Mouse (Mus musculus) cerebellum, adult 2 months (tissue): Measurements from ENCODE around the gene Olfr424. TPM values are rescaled to one million over a fixed set of nuclear protein-coding genes. Genes with fewer than 3 reads are reported as not detected.

ENCODE experiments used
- DNase-seq, 2 experiments: peaks; one replicate each; pipeline ENCODE4 v3.0.0; 2021
- H3K27ac ChIP-seq: fragments of 200-500 bp; 2 replicates; pipeline ENCODE4 v1.5.1; 2012; ENCODE audit warnings: low read length, control low read depth, inconsistent platforms; ENCODE audit not compliant: insufficient read depth
- H3K27me3 ChIP-seq: fragments of 200-500 bp; 2 replicates; pipeline ENCODE4 v1.6.1; 2012; ENCODE audit warnings: inconsistent platforms, mild to moderate bottlenecking, low read length, moderate library complexity; ENCODE audit not compliant: control insufficient read depth, insufficient read depth
- H3K4me1 ChIP-seq: fragments of 200-500 bp; 2 replicates; pipeline ENCODE4 v1.6.1; 2011; ENCODE audit warnings: low read length; ENCODE audit not compliant: control insufficient read depth, insufficient read depth
- H3K4me3 ChIP-seq: fragments of 200-500 bp; replicated peaks from 2 replicates; pipeline ENCODE3; 2011; ENCODE audit warnings: mild to moderate bottlenecking, low read depth, low read length, control low read depth; ENCODE audit not compliant: insufficient read depth
- CTCF ChIP-seq: fragments of 200-500 bp; IDR thresholded peaks from 2 replicates; pipeline ENCODE4 v1.5.1; 2011; ENCODE audit warnings: low read depth, mild to moderate bottlenecking, control low read depth, low read length, moderate library complexity, borderline replicate concordance; ENCODE audit not compliant: insufficient read depth
- POLR2A ChIP-seq: fragments of 200-500 bp; IDR thresholded peaks from 2 replicates; pipeline ENCODE4 v1.6.1; 2011; ENCODE audit warnings: low read length, control low read depth, borderline replicate concordance; ENCODE audit not compliant: insufficient read depth
- WGBS: fragments of 180-500 bp; shearing (Covaris S2); methylation state at CpG from one replicate; pipeline ENCODE4 v1.1.7; 2018; 5-methylcytosine and 5-hydroxymethylcytosine counted together
- polyA plus RNA-seq: library from polyadenylated mRNA; depleted of rRNA; stranded (reverse); fragments of >200 nt; gene quantifications from 2 replicates; pipeline ENCODE4 v1.2.3, GENCODE M21; 2012; rRNA removed

Gene Olfr424
- not detected in 2 replicates for polyA plus RNA-seq

DNA sequence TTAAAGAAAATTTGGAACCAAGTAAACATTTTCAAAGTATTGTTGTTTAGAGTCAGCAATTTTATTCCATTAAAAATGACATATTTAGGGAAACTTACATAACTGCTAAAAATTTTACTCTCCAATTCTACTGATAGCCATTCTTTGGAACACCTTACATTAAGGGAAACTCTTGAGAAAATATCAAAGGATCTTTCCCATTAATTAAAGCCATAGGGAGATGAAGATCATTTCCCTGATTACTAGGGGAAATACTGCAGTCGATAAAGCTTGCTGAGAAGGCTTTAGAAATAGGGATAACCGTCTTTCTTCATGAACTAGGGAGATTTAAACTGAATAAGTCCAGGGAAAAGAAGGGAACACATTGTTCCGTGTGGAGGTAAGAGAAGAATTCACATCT lies at the start of gene Olfr424:
Olfr424 (plus strand) TSS at position 301 of the 400 bp plus-strand sequence.
- DNase-seq = no peak
- no peak for TF ChIP-seq CTCF
- no peak for TF ChIP-seq POLR2A
- WGBS = 88% methylated on average over 3 of the region's 3 CpGs
- H3K27ac ChIP-seq = no peak within 1 kb of the TSS
- H3K4me3 ChIP-seq = no peak within 1 kb of the TSS
- no peaks in the 10 kb centered on the region for H3K27me3 ChIP-seq
- H3K4me1 ChIP-seq = no peaks in the 10 kb centered on the region

DNA sequence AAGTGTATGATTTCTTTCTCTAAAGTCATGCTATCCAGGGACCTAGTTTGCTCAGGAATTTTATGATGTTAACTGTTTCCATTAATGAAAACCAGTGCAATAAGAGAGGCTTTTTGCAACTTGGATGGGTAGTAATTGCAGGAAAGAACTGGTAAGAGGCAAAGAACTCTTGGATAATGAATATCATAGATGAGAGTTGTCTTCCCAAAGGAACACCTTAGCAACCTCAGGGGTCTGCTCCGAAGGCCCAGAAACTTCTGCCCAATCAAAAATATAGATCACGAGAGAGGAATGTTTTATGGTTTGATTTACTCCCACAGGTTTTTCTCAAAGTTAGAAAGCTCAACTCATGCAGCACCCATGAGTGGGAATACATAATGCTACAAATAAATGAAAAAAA lies 47.3 kb upstream of the Olfr424 start, which contains the start of gene Olfr429:
Olfr429 (plus strand) TSS at position 301 of the 400 bp plus-strand sequence.
- no peaks in the 10 kb centered on the region for H3K27me3 ChIP-seq
- no peak within 1 kb of the TSS for H3K4me3 ChIP-seq
- WGBS = 96% methylated on average over 2 of the region's 2 CpGs
- TF ChIP-seq POLR2A (no peak), CTCF (no peak)
- H3K4me1 ChIP-seq = no peaks in the 10 kb centered on the region
- no peak within 1 kb of the TSS for H3K27ac ChIP-seq
- DNase-seq = no peak

DNA sequence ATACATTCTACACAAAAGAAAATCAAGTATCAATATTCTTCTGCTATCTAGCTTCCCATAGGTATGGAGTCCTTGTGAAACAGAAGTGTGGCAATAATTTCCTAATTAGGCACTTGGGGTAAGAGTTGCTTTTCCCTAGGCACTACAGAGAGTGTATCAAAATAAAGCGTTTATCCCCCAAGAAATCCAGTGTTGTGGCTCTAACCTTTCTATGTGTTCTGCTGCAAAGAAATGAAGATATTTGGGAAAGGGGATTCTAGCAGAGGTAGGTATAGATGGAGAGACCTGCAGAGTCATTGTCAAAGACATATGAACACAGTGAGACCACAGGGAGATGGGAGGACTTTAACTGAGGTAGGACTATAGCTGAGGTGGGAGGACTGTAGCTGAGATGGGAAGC lies 34.7 kb upstream of the Olfr424 start, which contains the start of gene Olfr427:
Olfr427 (plus strand) TSS at position 301 of the 400 bp plus-strand sequence.
- 96% methylated on average over 1 of the region's 1 CpGs for WGBS
- Histone ChIP-seq H3K4me3 (no peak within 1 kb of the TSS), H3K27ac (no peak within 1 kb of the TSS), H3K4me1 (no peaks in the 10 kb centered on the region), H3K27me3 (no peaks in the 10 kb centered on the region)
- DNase-seq = no peak
- TF ChIP-seq POLR2A (no peak), CTCF (no peak)

DNA sequence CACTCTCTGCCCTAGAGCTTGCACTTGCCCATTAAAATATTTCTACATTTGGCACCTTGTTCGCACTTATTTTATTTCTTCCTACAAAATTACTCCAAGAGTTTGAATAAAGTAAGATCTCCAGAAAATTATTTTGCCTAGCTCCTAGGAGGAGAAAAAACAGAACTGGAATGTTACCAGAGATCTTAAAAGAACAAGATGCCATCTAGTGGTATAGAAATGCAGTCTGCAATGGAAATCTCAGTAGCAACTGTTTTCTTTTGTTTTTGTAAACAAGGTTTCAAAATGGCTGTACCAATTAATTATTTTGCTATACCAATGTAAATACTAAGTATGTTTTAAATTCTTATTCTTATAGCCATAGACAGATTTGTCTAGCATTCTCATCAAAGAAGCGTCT lies 27.6 kb upstream of the Olfr424 start:
- Histone ChIP-seq H3K4me1 (no peaks in the 10 kb centered on the region), H3K27ac (no peak overlapping the region), H3K27me3 (no peaks in the 10 kb centered on the region), H3K4me3 (no peak overlapping the region)
- WGBS = 68% methylated on average over 2 of the region's 2 CpGs
- no peak for TF ChIP-seq CTCF
- TF ChIP-seq POLR2A = no peak
- no peak for DNase-seq

DNA sequence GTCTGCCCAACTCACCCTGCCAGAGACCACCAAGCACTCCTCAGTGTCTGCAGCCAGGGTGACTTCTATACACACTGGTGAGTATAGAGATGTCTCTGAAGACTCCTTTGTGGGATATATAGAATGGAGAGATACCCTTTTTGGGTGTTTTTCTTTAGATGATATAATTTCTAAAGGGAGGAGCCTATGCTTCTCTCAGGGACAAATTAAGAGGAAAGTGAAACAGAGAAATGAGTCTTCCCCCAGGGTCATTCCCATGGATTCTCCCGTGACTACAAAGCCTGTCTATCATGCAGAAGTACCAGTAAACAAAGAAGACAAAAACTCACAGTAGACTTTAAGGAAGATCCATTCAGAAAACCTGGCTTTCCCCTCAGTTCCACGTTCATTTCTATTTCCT lies 10.3 kb upstream of the Olfr424 start, which contains the start of gene Olfr231:
Olfr231 (minus strand) TSS at position 101 of the 400 bp plus-strand sequence.
- 56% methylated on average over 2 of the region's 2 CpGs for WGBS

DNA sequence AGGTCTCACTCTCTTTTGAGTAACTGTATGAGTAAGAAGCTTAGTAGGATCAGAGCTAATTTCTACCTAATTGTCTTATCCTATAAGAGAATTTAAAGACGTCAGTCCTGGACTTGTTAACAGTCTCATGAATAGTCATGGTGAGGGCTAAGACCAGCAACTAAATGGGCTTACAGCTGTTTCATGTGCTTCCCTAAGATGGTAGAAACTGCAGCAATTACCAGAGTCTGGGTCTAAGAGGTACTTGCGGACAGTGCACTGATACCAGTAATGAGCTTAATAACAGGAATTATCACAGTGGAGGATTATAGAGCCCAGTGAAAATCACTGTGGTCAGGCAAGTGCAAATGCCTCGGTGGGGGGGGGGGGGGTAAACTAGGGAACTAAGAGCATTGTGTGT lies 682 bp downstream of the Olfr424 start:
- H3K27me3 ChIP-seq = no peaks in the 10 kb centered on the region
- H3K4me1 ChIP-seq = no peaks in the 10 kb centered on the region
- no peak overlapping the region for H3K27ac ChIP-seq
- H3K4me3 ChIP-seq = no peak overlapping the region
- no peak for TF ChIP-seq CTCF
- TF ChIP-seq POLR2A = no peak
- DNase-seq = no peak
- WGBS = 84% methylated on average over 3 of the region's 3 CpGs

More for the DNA sequence above, 10.3 kb upstream of the Olfr424 start, which contains the start of gene Olfr231:
- Histone ChIP-seq H3K4me1 (no peaks in the 10 kb centered on the region), H3K27ac (no peak within 1 kb of the TSS), H3K4me3 (no peak within 1 kb of the TSS), H3K27me3 (no peaks in the 10 kb centered on the region)
- no peak for DNase-seq
- TF ChIP-seq POLR2A (no peak), CTCF (no peak)

DNA sequence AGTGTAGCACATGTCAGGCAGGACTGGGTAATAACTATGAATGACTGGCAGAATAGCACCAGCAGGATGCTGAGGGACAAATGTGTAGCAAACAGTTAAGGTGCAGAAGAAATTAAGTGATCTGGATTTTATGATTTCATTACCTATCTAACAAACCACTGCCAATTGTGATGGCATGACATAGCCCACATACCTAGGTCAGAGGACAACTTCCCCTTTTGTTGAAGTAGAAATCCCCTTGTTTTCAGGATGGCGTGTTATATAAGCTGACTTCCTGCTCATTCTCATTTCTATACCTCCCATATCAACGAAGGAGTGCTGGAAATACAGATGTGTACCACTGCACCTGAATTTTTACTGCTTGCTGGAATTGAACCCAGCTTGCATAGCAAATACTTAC lies 10.1 kb downstream of the Olfr424 start:
- no peaks in the 10 kb centered on the region for H3K27me3 ChIP-seq
- WGBS = 78% methylated on average over 2 of the region's 2 CpGs

DNA sequence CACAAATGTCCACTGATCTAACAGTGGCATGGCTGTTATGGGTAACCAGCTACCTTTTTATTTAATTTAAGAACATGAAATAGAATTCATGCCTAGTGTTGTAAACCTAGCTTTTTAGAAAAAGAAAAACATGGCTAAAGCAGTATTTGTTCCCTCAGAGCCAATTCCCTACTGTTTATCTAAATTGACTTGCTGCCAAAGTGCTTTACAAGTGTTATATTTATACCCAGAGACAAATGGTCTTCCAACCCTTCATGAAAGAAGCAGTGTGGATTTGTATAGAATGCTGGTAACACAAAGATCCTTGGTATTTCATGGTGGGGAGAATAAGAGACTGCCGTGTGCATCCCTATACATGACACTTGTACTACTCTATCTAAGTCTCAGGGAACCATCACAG lies 15.4 kb downstream of the Olfr424 start:
- no peaks in the 10 kb centered on the region for H3K27me3 ChIP-seq
- no peak overlapping the region for H3K4me3 ChIP-seq
- no peak overlapping the region for H3K27ac ChIP-seq
- 76% methylated on average over 1 of the region's 1 CpGs for WGBS
- H3K4me1 ChIP-seq = no peaks in the 10 kb centered on the region
- no peak for TF ChIP-seq POLR2A
- no peak for TF ChIP-seq CTCF
- no peak for DNase-seq

More for the DNA sequence above, 10.1 kb downstream of the Olfr424 start:
- TF ChIP-seq POLR2A (no peak), CTCF (no peak)
- no peak for DNase-seq
- Histone ChIP-seq H3K27ac (no peak overlapping the region), H3K4me1 (no peaks in the 10 kb centered on the region), H3K4me3 (no peak overlapping the region)

DNA sequence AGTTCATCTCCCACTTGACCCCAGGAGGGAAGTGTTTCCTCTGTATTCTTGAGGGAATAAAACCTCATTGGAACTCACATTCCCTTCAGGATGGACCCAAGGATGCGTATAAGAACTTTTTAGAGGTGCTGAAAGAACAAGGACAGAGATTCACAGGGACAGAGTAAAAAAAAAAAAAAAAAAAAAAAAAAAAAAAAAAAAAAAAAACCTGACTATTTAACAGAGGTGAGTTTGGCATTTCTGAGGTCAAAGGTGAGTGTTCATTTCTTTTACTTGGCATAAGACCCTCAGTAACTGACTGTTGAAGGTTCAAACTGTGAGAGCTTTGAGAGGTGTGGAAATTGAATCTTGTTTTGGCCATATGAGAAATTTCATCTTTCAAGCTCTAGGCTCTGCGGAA lies 18.0 kb downstream of the Olfr424 start:
- H3K27me3 ChIP-seq = no peaks in the 10 kb centered on the region
- WGBS = 72% methylated on average over 2 of the region's 2 CpGs
- no peak for DNase-seq
- no peak overlapping the region for H3K4me3 ChIP-seq
- no peaks in the 10 kb centered on the region for H3K4me1 ChIP-seq
- TF ChIP-seq POLR2A = no peak
- no peak for TF ChIP-seq CTCF
- no peak overlapping the region for H3K27ac ChIP-seq
